Mouse (Mus musculus): ENCODE measurements around the gene Klc2. TPM values are rescaled to one million over a fixed set of nuclear protein-coding genes. Genes with fewer than 3 reads are reported as not detected.

Klc2 gene
- total and polyA plus RNA-seq, 3 experiments, result 5.9 to 12.0 (median 9.5) TPM

GRCm38 (mm10) chr19:5067867-5068569 is 50.3 kb downstream of the Klc2 start, which contains the start of gene Cd248:
Cd248 (plus strand) TSS chr19:5068078.
- dilution Hi-C loops (cut with MboI; ENCODE audit: extremely low pct_ligation_motif_present, extremely low pct_unique_long_range_greater_than_20kb, low sequenced_read_pairs), result no loop called here
- Histone ChIP-seq H3K9me3 (replicated peaks; ENCODE audit: low read length) (no peaks in the 10 kb centered on the region), H3K9ac (ENCODE audit: insufficient read depth, low read depth) (no peak within 1 kb of the TSS), H3K4me2 (ENCODE audit: insufficient read depth, low read depth, poor library complexity, severe bottlenecking) (no peak within 1 kb of the TSS), H3K79me2 (replicated peaks; ENCODE audit: control insufficient read depth, extremely low read depth, insufficient read depth, poor library complexity, severe bottlenecking) (no peaks in the 10 kb centered on the region), H3K36me3 (replicated peaks in 1 of 2; ENCODE audit: control insufficient read depth in 1 of 2, insufficient read depth in 1 of 2, low read length in 1 of 2) (no peaks in the 10 kb centered on the region), H3K27me3 (replicated peaks) (peaks cover 81% of the 10 kb centered on the region), H3K4me1 (ENCODE audit: control insufficient read depth in 1 of 2, insufficient read depth in 2 of 2) (peaks cover 3 to 15% of the 10 kb centered on the region in 2 experiments; a peak in 3 of 4 replicates), H3K4me3 (replicated peaks in 1 of 3; ENCODE audit: low read depth in 2 of 3, low read length in 2 of 3, poor library complexity in 1 of 3) (no peak within 1 kb of the TSS), H3K27ac (ENCODE audit: insufficient read depth, low read depth) (no peak within 1 kb of the TSS)
- in situ Hi-C loops (cut with MboI; ENCODE audit: low pct_ligation_motif_present, low pct_unique_long_range_greater_than_20kb, low sequenced_read_pairs), result no loop called here
- no peak for TF ChIP-seq E2F4 (IDR thresholded peaks at IDR 0.05; ENCODE audit: insufficient replicate concordance, low read depth, low read length)
- no peak for TF ChIP-seq USF1 (IDR thresholded peaks at IDR 0.05; ENCODE audit: low read depth, low read length)
- TF ChIP-seq TCF12 (IDR thresholded peaks at IDR 0.05; ENCODE audit: low read depth, low read length), result no peak
- TF ChIP-seq POLR2A (IDR thresholded peaks at IDR 0.05; ENCODE audit: low read depth, low read length), result no peak
- no peak for TF ChIP-seq ELF1 (IDR thresholded peaks at IDR 0.05; ENCODE audit: low read depth, low read length)
- no peak for TF ChIP-seq CTCF (conservative IDR thresholded peaks at IDR 0.05 in 1 of 2, IDR thresholded peaks at IDR 0.05 in 1 of 2; ENCODE audit: low read depth in 2 of 2, low read length in 2 of 2)
- TF ChIP-seq CHD1 (IDR thresholded peaks at IDR 0.05; ENCODE audit: low read depth, low read length), result no peak
- TF ChIP-seq MEF2A (IDR thresholded peaks at IDR 0.05; ENCODE audit: borderline replicate concordance, low read depth, low read length), result no peak
- TF ChIP-seq MXI1 (IDR thresholded peaks at IDR 0.05; ENCODE audit: low read depth, low read length), result no peak
- no peak for TF ChIP-seq ETS1 (conservative IDR thresholded peaks at IDR 0.05; ENCODE audit: low read depth, low read length)
- TF ChIP-seq RCOR1 (conservative IDR thresholded peaks at IDR 0.05; ENCODE audit: low read depth, low read length), result no peak
- no peak for TF ChIP-seq CHD2 (IDR thresholded peaks at IDR 0.05; ENCODE audit: low read length)
- TF ChIP-seq ZMIZ1 (IDR thresholded peaks at IDR 0.05; ENCODE audit: low read depth, low read length), result no peak
- no peak for DNase-seq (ENCODE audit: extremely low read depth)

- no peak overlapping the region for H3K4me2 ChIP-seq (ENCODE audit: insufficient read depth, low read depth, poor library complexity, severe bottlenecking)
- H3K27me3 ChIP-seq (replicated peaks), result peaks cover 85% of the 10 kb centered on the region
- in situ Hi-C loops (cut with MboI; ENCODE audit: low pct_ligation_motif_present, low pct_unique_long_range_greater_than_20kb, low sequenced_read_pairs), result no loop called here
- H3K4me1 ChIP-seq (ENCODE audit: control insufficient read depth in 1 of 2, insufficient read depth in 2 of 2), result peaks cover 0 to 7% of the 10 kb centered on the region in 2 experiments; a peak in 3 of 4 replicates
- no peak overlapping the region for H3K9ac ChIP-seq (ENCODE audit: insufficient read depth, low read depth)
- TF ChIP-seq PAX5 (IDR thresholded peaks at IDR 0.05; ENCODE audit: low read length), result no peak
- no peak for TF ChIP-seq ETS1 (conservative IDR thresholded peaks at IDR 0.05; ENCODE audit: low read depth, low read length)
- TF ChIP-seq ZMIZ1 (IDR thresholded peaks at IDR 0.05; ENCODE audit: low read depth, low read length), result no peak
- TF ChIP-seq EP300 (IDR thresholded peaks at IDR 0.05; ENCODE audit: low read length), result no peak
- TF ChIP-seq NELFE (IDR thresholded peaks at IDR 0.05; ENCODE audit: low read depth, low read length), result no peak
- no peak for TF ChIP-seq ZNF384 (IDR thresholded peaks at IDR 0.05; ENCODE audit: low read depth, low read length)
- TF ChIP-seq GABPA (IDR thresholded peaks at IDR 0.05; ENCODE audit: insufficient replicate concordance, low read depth, low read length), result no peak
- TF ChIP-seq JUN (IDR thresholded peaks at IDR 0.05; ENCODE audit: insufficient read depth, low read depth, low read length), result no peak
- TF ChIP-seq KAT2A (IDR thresholded peaks at IDR 0.05; ENCODE audit: insufficient replicate concordance, low read length), result no peak
- TF ChIP-seq MEF2A (IDR thresholded peaks at IDR 0.05; ENCODE audit: borderline replicate concordance, low read depth, low read length), result no peak
- TF ChIP-seq TBP (conservative IDR thresholded peaks at IDR 0.05; ENCODE audit: low read depth, low read length), result no peak
- no peak for TF ChIP-seq RAD21 (IDR thresholded peaks at IDR 0.05; ENCODE audit: low read depth, low read length)
- TF ChIP-seq JUND (conservative IDR thresholded peaks at IDR 0.05; ENCODE audit: low read depth, low read length), result no peak
- no peak for TF ChIP-seq SMC3 (IDR thresholded peaks at IDR 0.05; ENCODE audit: low read depth, low read length)
- TF ChIP-seq RCOR1 (conservative IDR thresholded peaks at IDR 0.05; ENCODE audit: low read depth, low read length), result no peak
- H3K27ac ChIP-seq (ENCODE audit: insufficient read depth, low read depth), result no peak overlapping the region
- no peak overlapping the region for H3K4me3 ChIP-seq (replicated peaks in 1 of 3; ENCODE audit: low read depth in 2 of 3, low read length in 2 of 3, poor library complexity in 1 of 3)
- H3K79me2 ChIP-seq (replicated peaks; ENCODE audit: control insufficient read depth, extremely low read depth, insufficient read depth, poor library complexity, severe bottlenecking), result no peaks in the 10 kb centered on the region
- H3K9me3 ChIP-seq (replicated peaks; ENCODE audit: low read length), result no peaks in the 10 kb centered on the region
- dilution Hi-C loops (cut with MboI; ENCODE audit: extremely low pct_ligation_motif_present, extremely low pct_unique_long_range_greater_than_20kb, low sequenced_read_pairs), result no loop called here
- H3K36me3 ChIP-seq (replicated peaks in 1 of 2; ENCODE audit: control insufficient read depth in 1 of 2, insufficient read depth in 1 of 2, low read length in 1 of 2), result no peaks in the 10 kb centered on the region
- DNase-seq (ENCODE audit: extremely low read depth), result no peak
Measured at GRCm38 (mm10) chr19:5067040-5067799, 51.1 kb downstream of the Klc2 start.
